Mouse (Mus musculus): ENCODE measurements around the gene Fen1. TPM values are rescaled to one million over a fixed set of nuclear protein-coding genes. Genes with fewer than 3 reads are reported as not detected.
"Not testable (repeated sequence)": the region's sequence is repeated elsewhere in the genome, so short reads cannot be mapped to it uniquely, and the experiment has no call there.

Gene Fen1
- polyA plus RNA-seq, 1 experiment from 2014 or later = 25.5 TPM

GRCm38 (mm10) chr19:10173844-10174539 lies 30.0 kb downstream of the Fen1 start:
- no peaks in the 10 kb centered on the region for H3K36me3 ChIP-seq (replicated peaks)
- no peak overlapping the region for H3K9ac ChIP-seq
- no peaks in the 10 kb centered on the region for H3K27me3 ChIP-seq (replicated peaks)
- H3K4me1 ChIP-seq = no peaks in the 10 kb centered on the region
- no peak overlapping the region for H3K4me2 ChIP-seq
- no peaks in the 10 kb centered on the region for H3K9me3 ChIP-seq
- no peak for ATAC-seq (replicated peaks)
- H3K27ac ChIP-seq = no peak overlapping the region
- no peak overlapping the region for H3K4me3 ChIP-seq
- 90% methylated on average over 7 of the region's 7 CpGs for WGBS

- 89% methylated on average over 5 of the region's 5 CpGs for WGBS
- Histone ChIP-seq H3K27me3 (replicated peaks) (no peaks in the 10 kb centered on the region), H3K9me3 (no peaks in the 10 kb centered on the region), H3K4me1 (no peaks in the 10 kb centered on the region), H3K4me2 (no peak overlapping the region), H3K27ac (no peak overlapping the region), H3K36me3 (replicated peaks) (no peaks in the 10 kb centered on the region), H3K4me3 (no peak overlapping the region), H3K9ac (no peak overlapping the region)
- ATAC-seq (replicated peaks) = no peak
Observed at GRCm38 (mm10) chr19:10173116-10173718, 30.8 kb downstream of the Fen1 start.

- Histone ChIP-seq H3K4me2 (no peak overlapping the region), H3K9ac (no peak overlapping the region), H3K27me3 (replicated peaks) (no peaks in the 10 kb centered on the region), H3K4me3 (no peak overlapping the region), H3K27ac (no peak overlapping the region), H3K9me3 (no peaks in the 10 kb centered on the region), H3K36me3 (replicated peaks) (no peaks in the 10 kb centered on the region), H3K4me1 (no peaks in the 10 kb centered on the region)
- ATAC-seq (replicated peaks) = no peak
Observed at GRCm38 (mm10) chr19:10171846-10172245, 32.1 kb downstream of the Fen1 start.

- H3K4me2 ChIP-seq = no peak overlapping the region
- no peak for ATAC-seq (replicated peaks)
- H3K27ac ChIP-seq = no peak overlapping the region
- no peak overlapping the region for H3K9ac ChIP-seq
- no peaks in the 10 kb centered on the region for H3K4me1 ChIP-seq
- H3K4me3 ChIP-seq = no peak overlapping the region
- no peaks in the 10 kb centered on the region for H3K36me3 ChIP-seq (replicated peaks)
- no peaks in the 10 kb centered on the region for H3K27me3 ChIP-seq (replicated peaks)
- H3K9me3 ChIP-seq = no peaks in the 10 kb centered on the region
- 86% methylated on average over 7 of the region's 7 CpGs for WGBS
Observed at GRCm38 (mm10) chr19:10171359-10171758, 32.6 kb downstream of the Fen1 start.

- H3K27me3 ChIP-seq (replicated peaks) = no peaks in the 10 kb centered on the region
- H3K4me2 ChIP-seq = no peak overlapping the region
- H3K9ac ChIP-seq = no peak overlapping the region
- no peaks in the 10 kb centered on the region for H3K9me3 ChIP-seq
- H3K27ac ChIP-seq = no peak overlapping the region
- no peak overlapping the region for H3K4me3 ChIP-seq
- no peaks in the 10 kb centered on the region for H3K4me1 ChIP-seq
- no peak for ATAC-seq (replicated peaks)
- H3K36me3 ChIP-seq (replicated peaks) = no peaks in the 10 kb centered on the region
- 17% methylated on average over 1 of the region's 1 CpGs for WGBS
Observed at GRCm38 (mm10) chr19:10170466-10170865, 33.5 kb downstream of the Fen1 start.

GRCm38 (mm10) chr19:10169692-10170330 lies 34.2 kb downstream of the Fen1 start:
- not testable (repeated sequence) for ATAC-seq (replicated peaks); H3K4me1 ChIP-seq; H3K36me3 ChIP-seq (replicated peaks); H3K4me2 ChIP-seq; H3K27ac ChIP-seq; H3K9ac ChIP-seq; H3K9me3 ChIP-seq; H3K27me3 ChIP-seq (replicated peaks); H3K4me3 ChIP-seq
- WGBS = 72% methylated on average over 3 of the region's 3 CpGs

- Histone ChIP-seq H3K4me2 (no peak overlapping the region), H3K9me3 (no peaks in the 10 kb centered on the region), H3K4me1 (no peaks in the 10 kb centered on the region), H3K27me3 (replicated peaks) (no peaks in the 10 kb centered on the region), H3K27ac (no peak overlapping the region), H3K9ac (no peak overlapping the region), H3K4me3 (no peak overlapping the region), H3K36me3 (replicated peaks) (no peaks in the 10 kb centered on the region)
- no peak for ATAC-seq (replicated peaks)
Observed at GRCm38 (mm10) chr19:10169179-10169578, 34.8 kb downstream of the Fen1 start.

- Histone ChIP-seq H3K4me3 (no peak overlapping the region), H3K4me2 (no peak overlapping the region), H3K9me3 (no peaks in the 10 kb centered on the region), H3K4me1 (no peaks in the 10 kb centered on the region), H3K27me3 (replicated peaks) (no peaks in the 10 kb centered on the region), H3K36me3 (replicated peaks) (no peaks in the 10 kb centered on the region), H3K9ac (no peak overlapping the region), H3K27ac (no peak overlapping the region)
- ATAC-seq (replicated peaks) = no peak
- WGBS = 90% methylated on average over 3 of the region's 3 CpGs
Observed at GRCm38 (mm10) chr19:10168441-10168840, 35.5 kb downstream of the Fen1 start.

- H3K27me3 ChIP-seq (replicated peaks) = no peaks in the 10 kb centered on the region
- H3K9ac ChIP-seq = no peak overlapping the region
- no peak for ATAC-seq (replicated peaks)
- H3K4me3 ChIP-seq = no peak overlapping the region
- no peaks in the 10 kb centered on the region for H3K36me3 ChIP-seq (replicated peaks)
- 88% methylated on average over 1 of the region's 1 CpGs for WGBS
- no peaks in the 10 kb centered on the region for H3K9me3 ChIP-seq
- no peak overlapping the region for H3K27ac ChIP-seq
- no peak overlapping the region for H3K4me2 ChIP-seq
- no peaks in the 10 kb centered on the region for H3K4me1 ChIP-seq
Observed at GRCm38 (mm10) chr19:10167951-10168350, 36.0 kb downstream of the Fen1 start.

GRCm38 (mm10) chr19:10167112-10167511 lies 36.9 kb downstream of the Fen1 start:
- WGBS = 79% methylated on average over 4 of the region's 4 CpGs
- ATAC-seq (replicated peaks) = no peak
- no peak overlapping the region for H3K4me3 ChIP-seq
- no peak overlapping the region for H3K4me2 ChIP-seq
- no peaks in the 10 kb centered on the region for H3K36me3 ChIP-seq (replicated peaks)
- H3K27ac ChIP-seq = no peak overlapping the region
- no peaks in the 10 kb centered on the region for H3K9me3 ChIP-seq
- no peaks in the 10 kb centered on the region for H3K4me1 ChIP-seq
- H3K9ac ChIP-seq = no peak overlapping the region
- H3K27me3 ChIP-seq (replicated peaks) = no peaks in the 10 kb centered on the region

GRCm38 (mm10) chr19:10165928-10166327 lies 38.0 kb downstream of the Fen1 start:
- H3K27ac ChIP-seq; H3K36me3 ChIP-seq (replicated peaks); ATAC-seq (replicated peaks); H3K4me3 ChIP-seq; H3K4me2 ChIP-seq; H3K9ac ChIP-seq; H3K4me1 ChIP-seq; H3K9me3 ChIP-seq; H3K27me3 ChIP-seq (replicated peaks): not testable (repeated sequence)
- 85% methylated on average over 4 of the region's 4 CpGs for WGBS

GRCm38 (mm10) chr19:10163896-10164295 lies 40.1 kb downstream of the Fen1 start:
- no peak for ATAC-seq (replicated peaks)
- H3K9me3 ChIP-seq = no peaks in the 10 kb centered on the region
- H3K27ac ChIP-seq = no peak overlapping the region
- H3K4me1 ChIP-seq = no peaks in the 10 kb centered on the region
- no peak overlapping the region for H3K9ac ChIP-seq
- H3K4me2 ChIP-seq = no peak overlapping the region
- no peaks in the 10 kb centered on the region for H3K36me3 ChIP-seq (replicated peaks)
- WGBS = 89% methylated on average over 3 of the region's 3 CpGs
- H3K4me3 ChIP-seq = no peak overlapping the region
- no peaks in the 10 kb centered on the region for H3K27me3 ChIP-seq (replicated peaks)

GRCm38 (mm10) chr19:10157725-10158124 lies 46.2 kb downstream of the Fen1 start:
- Histone ChIP-seq H3K4me1 (no peaks in the 10 kb centered on the region), H3K36me3 (replicated peaks) (no peaks in the 10 kb centered on the region), H3K4me3 (no peak overlapping the region), H3K9me3 (no peaks in the 10 kb centered on the region), H3K27ac (no peak overlapping the region), H3K27me3 (replicated peaks) (no peaks in the 10 kb centered on the region), H3K9ac (no peak overlapping the region), H3K4me2 (no peak overlapping the region)
- 83% methylated on average over 2 of the region's 2 CpGs for WGBS
- no peak for ATAC-seq (replicated peaks)

Measured in midbrain, embryonic 15.5 days (tissue).